Mouse (Mus musculus) CD8-positive naive resting alpha-beta T cell, adult 57 days (primary cell): ENCODE results near the gene Olfr970. TPM values are rescaled to one million over a fixed set of nuclear protein-coding genes. Genes with fewer than 3 reads are reported as not detected.

Experiments
- total RNA-seq: library from RNA; stranded (reverse); gene quantifications from one replicate; pipeline ENCODE4 v1.2.4, GENCODE M21; 2023

Olfr970 gene
- total RNA-seq: not detected

DNA sequence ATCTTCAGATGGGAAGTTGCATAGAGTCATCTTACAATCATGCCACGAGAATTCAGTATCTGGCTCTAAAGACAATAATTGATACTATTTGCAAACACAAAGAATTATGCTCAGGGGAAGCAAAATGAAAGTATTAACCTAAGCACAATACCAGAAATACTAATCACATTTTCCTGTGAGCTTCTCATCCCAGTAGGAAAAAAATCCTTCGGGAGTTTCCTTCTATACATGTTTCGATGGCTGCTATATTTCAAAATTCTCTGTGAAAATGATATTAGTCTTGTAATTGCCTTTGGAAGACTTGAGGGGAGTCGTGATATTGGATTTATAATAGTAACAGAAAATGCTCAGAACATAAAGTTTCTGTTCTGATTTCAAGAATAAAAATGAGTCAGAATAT lies at the start of gene Olfr970:
Olfr970 (plus strand) TSS at position 301 of the 400 bp plus-strand sequence.

DNA sequence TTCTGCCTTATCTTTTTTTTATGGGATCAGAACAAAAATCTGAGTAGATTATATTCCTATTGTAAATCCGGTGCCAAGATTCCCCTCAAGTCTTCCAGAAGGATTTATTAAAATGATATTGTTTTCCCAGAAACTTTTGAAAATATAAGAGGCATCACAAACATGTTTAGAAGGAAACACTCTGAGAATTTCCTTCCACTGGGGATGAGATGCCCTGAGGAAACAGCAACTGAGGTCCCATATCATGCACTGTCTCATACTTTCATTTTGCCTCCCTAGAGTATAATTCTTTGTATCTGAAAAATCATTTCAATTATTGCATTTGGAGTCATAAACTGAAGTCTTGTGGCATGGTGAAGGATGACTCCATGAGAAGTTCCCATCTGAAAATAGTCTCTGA lies 25.5 kb upstream of the Olfr970 start, which contains the start of gene Olfr968:
Olfr968 (minus strand) TSS at position 101 of the 400 bp plus-strand sequence.

DNA sequence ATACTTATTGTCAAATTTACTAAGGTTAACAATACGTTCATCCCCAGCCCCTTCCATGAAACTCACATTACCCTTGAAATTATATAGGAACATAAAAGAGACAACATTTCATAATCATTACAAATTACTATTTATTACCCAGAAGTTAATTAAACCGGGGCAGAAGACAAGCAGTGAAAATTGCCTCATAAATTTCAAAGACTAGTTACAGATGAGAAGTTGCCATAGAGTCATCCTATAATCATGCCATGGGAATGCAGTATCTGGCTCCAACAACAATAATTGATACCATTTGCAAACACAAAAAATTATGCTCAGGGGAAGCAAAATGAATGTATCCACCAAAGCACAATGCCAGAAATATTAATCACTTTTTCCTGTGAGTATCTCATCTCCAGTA lies 18.1 kb upstream of the Olfr970 start, which contains the start of gene Olfr969:
Olfr969 (plus strand) TSS at position 388 of the 400 bp plus-strand sequence.

DNA sequence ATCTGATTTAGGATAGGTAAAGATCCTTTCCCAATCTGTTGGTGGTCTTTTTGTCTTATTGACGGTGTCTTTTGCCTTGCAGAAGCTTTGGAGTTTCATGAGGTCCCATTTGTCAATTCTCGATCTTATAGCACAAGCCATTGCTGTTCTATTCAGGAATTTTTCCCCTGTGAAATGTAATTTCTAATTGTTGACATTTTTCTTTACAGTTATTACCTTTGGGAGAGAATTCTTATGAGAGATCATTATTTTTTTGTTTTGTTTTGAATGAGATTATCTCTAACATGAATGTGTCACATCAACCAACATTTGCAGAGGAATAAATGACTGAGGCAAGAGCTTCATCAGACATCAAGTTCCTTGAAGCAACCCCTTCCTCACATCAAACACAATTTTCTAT lies 27.9 kb downstream of the Olfr970 start, which contains the start of gene Olfr971:
Olfr971 (plus strand) TSS at position 301 of the 400 bp plus-strand sequence.

DNA sequence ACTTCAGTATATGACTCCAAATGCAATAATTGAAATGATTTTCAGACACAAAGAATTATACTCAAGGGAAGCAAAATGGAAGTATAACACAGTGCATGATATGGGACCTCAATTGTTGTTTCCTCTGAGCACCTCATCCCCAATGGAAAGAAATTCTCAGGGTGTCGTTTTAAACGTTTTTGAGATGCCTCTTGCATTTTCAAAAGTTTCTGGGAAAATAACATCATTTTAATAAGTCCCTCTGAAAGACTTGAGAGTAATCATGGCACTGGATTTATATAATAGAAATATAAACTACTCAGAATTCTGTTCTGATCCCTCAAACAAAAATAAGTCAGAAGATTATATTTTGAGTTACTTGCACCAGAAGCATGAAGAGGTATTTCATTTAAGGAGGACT lies 57.5 kb downstream of the Olfr970 start, which contains the start of gene Olfr972:
Olfr972 (plus strand) TSS at position 301 of the 400 bp plus-strand sequence.

Other genes with a start within 250 kb of the Olfr970 start
- not detected for gene Olfr959, start 233.3 kb upstream of the Olfr970 start, total RNA-seq
- not detected for gene AW551984, start 204.5 kb upstream of the Olfr970 start, total RNA-seq
- not detected for gene Olfr148, start 198.2 kb upstream of the Olfr970 start, total RNA-seq
- not detected for gene Olfr960, start 187.5 kb upstream of the Olfr970 start, total RNA-seq
- gene Olfr961, start 163.8 kb upstream of the Olfr970 start, total RNA-seq: not detected
- gene Olfr963, start 141.7 kb upstream of the Olfr970 start, total RNA-seq: not detected
- not detected for gene Olfr149, start 101.7 kb upstream of the Olfr970 start, total RNA-seq
- gene Olfr965, start 97.5 kb upstream of the Olfr970 start, total RNA-seq: not detected
- gene Olfr150, start 77.9 kb upstream of the Olfr970 start, total RNA-seq: not detected
- not detected for gene Olfr967, start 62.6 kb upstream of the Olfr970 start, total RNA-seq
- gene Olfr968, start 25.6 kb upstream of the Olfr970 start, total RNA-seq: not detected
- not detected for gene Olfr969, start 17.9 kb upstream of the Olfr970 start, total RNA-seq
- not detected for gene Olfr971, start 28.0 kb downstream of the Olfr970 start, total RNA-seq
- not detected for gene Olfr972, start 57.6 kb downstream of the Olfr970 start, total RNA-seq
- gene Olfr229, start 98.5 kb downstream of the Olfr970 start, total RNA-seq: not detected
- not detected for gene Olfr974, start 128.6 kb downstream of the Olfr970 start, total RNA-seq
- not detected for gene Olfr975, start 143.2 kb downstream of the Olfr970 start, total RNA-seq
- not detected for gene Olfr976, start 152.3 kb downstream of the Olfr970 start, total RNA-seq
- not detected for gene Olfr978, start 183.3 kb downstream of the Olfr970 start, total RNA-seq
- gene Olfr979, start 194.6 kb downstream of the Olfr970 start, total RNA-seq: not detected
- not detected for gene Olfr980, start 200.7 kb downstream of the Olfr970 start, total RNA-seq
- gene Olfr981, start 212.6 kb downstream of the Olfr970 start, total RNA-seq: not detected